Mouse (Mus musculus): ENCODE data around the gene Dnajc4.

The Dnajc4 gene

GRCm38 (mm10) chr19:6948186-6948585 is 44.2 kb downstream of the Dnajc4 start:
- no peak for DNase-seq (ENCODE audit: low read depth, low spot score)

GRCm38 (mm10) chr19:6947742-6948141 is 44.6 kb downstream of the Dnajc4 start:
- no peak for DNase-seq (ENCODE audit: low read depth, low spot score)

- no peak for DNase-seq (ENCODE audit: low read depth, low spot score)
Observed at GRCm38 (mm10) chr19:6943709-6944108, 48.7 kb downstream of the Dnajc4 start.

- DNase-seq (ENCODE audit: low read depth, low spot score), result no peak
Observed at GRCm38 (mm10) chr19:6942764-6943163, 49.6 kb downstream of the Dnajc4 start.

GRCm38 (mm10) chr19:6942249-6942691 is 50.1 kb downstream of the Dnajc4 start, which contains the start of gene Gpr137:
Gene Gpr137, minus strand, starts transcription at chr19:6942480.
- DNase-seq (ENCODE audit: low read depth, low spot score), result peak; percentile 90

GRCm38 (mm10) chr19:6941372-6942248 is 50.8 kb downstream of the Dnajc4 start, which contains the start of gene Bad:
Gene Bad, plus strand, starts transcription at chr19:6941861.
- DNase-seq (ENCODE audit: low read depth, low spot score), result peak; percentile 95

GRCm38 (mm10) chr19:6940396-6941351 is 51.7 kb downstream of the Dnajc4 start:
- no peak for DNase-seq (ENCODE audit: low read depth, low spot score)

- no peak for DNase-seq (ENCODE audit: low read depth, low spot score)
Observed at GRCm38 (mm10) chr19:6939106-6940002, 53.0 kb downstream of the Dnajc4 start.
